Mouse (Mus musculus): ENCODE measurements around the gene Kcne3.

The Kcne3 gene

DNA sequence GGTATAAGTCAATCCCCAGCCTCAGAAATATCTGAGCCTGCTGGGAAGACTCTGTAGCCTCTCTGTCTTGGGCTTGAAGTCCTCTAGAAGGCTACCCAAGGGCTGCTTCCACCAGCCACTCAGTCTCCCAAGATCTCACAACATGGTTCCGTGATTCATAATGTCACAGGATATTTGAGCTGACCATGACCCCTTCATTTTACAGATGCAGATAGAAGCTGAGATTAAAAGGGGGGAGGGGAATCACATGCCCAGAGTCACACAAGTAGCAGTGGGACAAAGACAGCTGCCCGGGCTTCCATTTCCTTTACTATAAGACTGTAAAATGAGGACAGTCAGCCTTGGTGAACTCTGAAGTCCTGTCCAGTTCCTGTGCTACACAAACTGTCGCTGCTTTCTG is 5.3 kb downstream of the Kcne3 start:
- no peak for DNase-seq (ENCODE audit: low spot score in 2 of 2)

DNA sequence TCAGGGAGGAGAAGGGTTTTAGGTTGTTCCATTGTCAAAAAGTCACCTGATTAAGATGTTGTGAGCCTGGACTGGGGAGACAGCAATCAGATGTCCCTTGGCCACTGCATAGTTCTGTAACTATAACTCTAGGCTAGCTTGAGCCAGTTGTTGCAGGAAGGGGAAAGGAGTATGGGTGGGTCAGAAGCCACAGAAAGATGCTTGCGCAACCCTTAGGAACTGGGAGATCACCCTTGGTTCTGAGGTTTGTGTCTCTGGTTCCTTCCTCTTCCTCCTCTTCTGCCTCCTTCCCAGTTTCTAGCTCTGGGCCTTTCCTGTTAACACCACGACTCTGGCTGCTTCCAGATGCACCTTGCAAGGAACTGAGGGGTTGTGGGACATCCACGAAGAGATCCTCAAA is 6.1 kb downstream of the Kcne3 start:
- no peak for DNase-seq (ENCODE audit: low spot score in 2 of 2)

DNA sequence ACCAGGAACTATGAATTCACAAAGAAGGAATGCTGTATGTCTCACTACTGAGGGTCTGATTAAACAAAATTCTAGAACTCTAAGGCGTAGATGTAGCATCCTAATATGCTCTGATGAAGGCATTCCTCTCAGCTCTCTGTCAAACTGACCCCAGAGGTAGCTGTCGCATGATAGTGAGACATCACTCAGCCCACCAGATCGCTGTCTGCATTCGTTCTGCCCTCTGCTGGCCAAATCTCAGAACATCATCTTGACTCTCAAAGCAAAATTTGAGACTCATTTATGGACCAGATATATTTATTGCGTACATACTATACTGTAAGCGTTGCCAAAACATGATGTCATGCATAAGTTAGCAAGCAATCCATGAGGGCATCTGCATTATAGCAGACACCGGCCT is 11.3 kb downstream of the Kcne3 start:
- DNase-seq (ENCODE audit: low spot score in 2 of 2): no peak

DNA sequence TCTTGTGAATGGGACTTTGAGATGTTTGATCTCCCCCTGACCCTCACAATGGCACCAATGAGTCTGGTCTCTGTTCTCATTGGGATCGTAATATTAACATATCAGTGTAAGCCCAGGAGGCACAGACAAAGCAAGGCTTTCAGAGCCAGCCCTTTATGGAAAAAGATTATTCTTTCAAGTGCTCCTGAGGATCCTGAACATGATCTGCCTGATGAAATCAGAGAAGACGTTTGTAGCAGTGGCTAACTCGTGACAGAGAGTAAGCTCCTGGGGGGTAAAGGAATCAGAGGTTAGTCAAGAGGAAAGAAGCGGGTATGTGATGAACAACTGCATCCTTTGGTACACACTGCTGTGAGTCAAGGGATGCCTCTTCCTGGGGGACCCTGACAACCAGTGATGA is 13.9 kb downstream of the Kcne3 start:
- no peak for DNase-seq (ENCODE audit: low spot score in 2 of 2)

DNA sequence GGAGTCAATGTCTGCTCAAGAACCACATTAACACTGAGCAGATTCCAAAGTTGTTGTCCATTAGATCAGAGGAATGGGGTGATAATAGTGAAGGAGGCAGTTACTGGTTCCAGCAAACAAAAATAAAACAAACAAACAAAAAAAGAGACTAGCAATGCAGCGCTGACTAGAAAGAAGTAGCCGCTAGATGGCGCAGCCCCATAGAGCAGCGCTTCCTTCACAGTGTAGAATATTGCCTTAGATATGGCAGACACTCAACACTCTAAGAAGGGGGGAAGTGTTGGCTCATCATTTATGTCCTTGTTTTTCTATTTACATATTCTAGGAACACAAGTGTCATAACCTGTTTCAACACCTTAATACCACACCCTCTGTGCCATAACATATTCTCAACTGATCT is 14.5 kb downstream of the Kcne3 start:
- no peak for DNase-seq (ENCODE audit: low spot score in 2 of 2)

DNA sequence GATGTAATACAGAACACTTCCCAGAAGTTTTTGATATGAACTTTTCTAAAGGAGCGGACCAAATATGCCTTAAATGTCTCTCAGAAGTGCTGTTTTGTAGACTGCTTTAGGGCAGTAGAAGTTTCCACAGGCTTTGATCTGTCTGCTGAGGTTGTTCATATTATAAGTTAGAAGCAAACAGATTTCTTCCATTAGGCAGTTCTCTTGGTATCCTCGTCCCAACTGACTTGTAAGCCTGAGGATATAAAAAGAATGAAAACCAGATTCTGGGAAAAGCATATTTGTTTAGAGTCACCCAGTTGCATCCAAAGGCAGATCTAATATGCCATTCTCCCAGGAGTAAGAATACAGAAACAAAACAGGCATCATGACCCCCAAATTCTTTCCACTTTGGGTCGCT is 24.9 kb downstream of the Kcne3 start:
- no peak for DNase-seq (ENCODE audit: low spot score in 2 of 2)

DNA sequence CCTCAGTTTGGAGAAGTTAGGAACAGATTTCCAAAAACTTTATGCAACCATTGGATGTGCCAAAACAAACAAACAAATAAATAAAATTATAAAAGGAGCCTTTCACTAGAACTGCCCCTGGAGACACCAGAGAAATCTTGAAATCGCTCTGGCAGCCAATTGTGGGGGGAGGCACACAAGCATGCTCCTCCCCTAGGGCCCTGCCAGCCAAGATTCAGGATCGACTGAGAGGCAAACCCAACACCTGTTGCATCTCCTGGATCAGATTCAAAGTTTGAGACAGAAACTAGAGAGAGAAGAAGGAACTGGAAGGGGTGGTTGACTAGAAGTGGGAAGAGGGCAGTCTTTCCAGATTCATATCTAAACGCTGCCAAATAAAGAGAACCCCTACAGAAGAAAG is 27.3 kb downstream of the Kcne3 start:
- DNase-seq (ENCODE audit: low spot score in 2 of 2): no peak

DNA sequence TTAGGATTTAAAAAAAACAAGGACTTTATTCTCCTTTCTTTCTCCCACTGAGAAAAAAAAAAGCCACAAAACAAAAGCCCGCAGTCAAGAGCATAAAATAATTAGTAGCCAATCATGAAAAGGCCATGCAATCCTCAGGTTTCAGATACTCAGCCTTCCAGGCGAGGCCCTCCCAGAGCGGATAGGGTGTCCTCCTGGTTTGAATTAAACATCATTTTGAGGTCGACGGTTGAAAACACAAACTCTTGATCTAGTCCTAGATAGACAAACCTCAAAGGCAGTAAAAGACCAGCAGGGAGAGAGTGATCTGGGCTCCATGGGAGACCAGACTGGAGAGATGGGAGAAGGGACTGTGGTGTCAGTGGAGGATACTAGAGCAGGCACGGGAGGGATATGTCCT is 28.6 kb downstream of the Kcne3 start:
- no peak for DNase-seq (ENCODE audit: low spot score in 2 of 2)

DNA sequence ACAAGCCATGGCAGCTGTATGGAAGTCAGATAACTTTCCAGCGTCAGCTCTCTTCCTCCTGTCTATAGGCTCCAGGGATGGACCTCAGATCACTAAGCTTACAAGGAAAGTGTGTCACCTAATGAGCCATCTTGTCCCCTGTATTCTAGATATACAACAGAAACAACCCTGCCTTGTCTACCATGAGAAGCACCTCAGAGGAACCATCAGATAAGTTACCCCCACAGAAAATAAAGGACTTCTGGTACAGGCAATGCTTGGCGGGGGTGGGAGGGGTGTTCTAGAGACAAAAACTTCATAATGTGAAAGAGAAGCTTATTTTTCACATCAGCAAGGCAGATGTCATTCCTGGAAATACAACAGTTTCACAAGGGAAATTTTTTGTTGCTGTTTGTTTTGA is 29.8 kb downstream of the Kcne3 start:
- no peak for DNase-seq (ENCODE audit: low spot score in 2 of 2)

DNA sequence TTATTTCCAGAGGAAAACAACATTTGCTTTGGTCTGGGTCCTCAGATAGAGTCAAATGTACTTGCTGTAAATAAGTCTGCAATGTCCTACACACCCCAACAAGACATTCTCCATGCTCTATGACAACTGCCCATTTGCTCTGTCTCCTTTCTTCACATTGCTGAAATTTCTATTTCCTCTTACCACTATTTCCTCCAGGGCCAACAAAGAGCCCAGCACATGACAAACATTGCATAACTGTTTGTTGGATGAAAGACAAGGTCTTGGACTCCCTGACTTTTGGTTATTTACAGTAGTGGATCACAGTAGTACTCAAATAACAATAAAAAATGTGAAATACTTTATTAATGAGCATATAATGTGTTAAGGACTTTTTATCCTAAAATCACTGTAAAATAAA is 31.6 kb downstream of the Kcne3 start:
- DNase-seq (ENCODE audit: low spot score in 2 of 2): no peak

DNA sequence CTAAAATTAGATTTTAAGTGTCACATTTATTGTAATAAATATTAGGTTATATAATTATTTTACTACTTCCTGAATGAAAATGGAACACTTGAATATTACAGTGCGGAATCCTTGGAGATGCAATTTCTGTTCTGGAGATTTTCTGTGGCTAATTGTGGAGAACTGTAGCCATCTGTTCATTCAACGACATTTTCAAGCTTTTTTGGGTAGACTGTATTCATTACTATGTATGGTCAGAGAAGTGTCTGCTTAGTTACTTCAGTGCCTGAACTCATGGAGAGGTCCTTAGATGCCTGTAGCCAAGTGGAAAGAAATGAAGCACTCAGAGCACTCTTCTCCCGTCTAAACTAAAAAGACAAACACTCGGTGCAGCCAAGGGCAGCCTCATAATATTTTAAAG is 38.0 kb downstream of the Kcne3 start:
- no peak for DNase-seq (ENCODE audit: low spot score in 2 of 2)

DNA sequence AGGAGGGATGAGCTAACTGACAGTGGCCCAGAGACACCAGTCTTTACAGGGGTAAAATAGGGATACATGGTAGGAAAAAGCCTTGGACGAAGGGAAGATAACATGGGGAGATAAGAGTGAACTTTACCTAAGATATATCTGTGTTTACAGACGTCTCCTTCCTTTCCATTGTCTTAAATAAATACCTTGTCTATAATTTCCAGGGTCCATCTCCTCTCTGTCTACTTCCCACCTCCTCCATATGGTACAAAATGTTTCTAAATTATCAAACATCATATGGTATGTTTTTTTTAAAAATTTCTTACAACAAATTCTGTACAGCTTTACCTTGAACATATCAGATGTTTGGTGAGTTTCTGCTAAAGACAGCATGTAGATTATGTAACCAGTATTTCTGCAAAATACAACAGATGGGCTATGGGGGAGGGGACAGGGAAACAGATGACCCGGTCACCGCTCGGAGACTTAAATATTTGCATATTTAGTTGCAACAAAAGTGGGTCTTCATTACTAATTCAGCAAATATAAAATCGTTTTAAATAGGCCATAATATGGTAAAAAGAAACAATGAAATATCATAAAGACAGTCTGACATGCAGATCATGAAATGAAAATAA is 38.9 kb downstream of the Kcne3 start:
- no peak for DNase-seq (ENCODE audit: low spot score in 2 of 2)

DNA sequence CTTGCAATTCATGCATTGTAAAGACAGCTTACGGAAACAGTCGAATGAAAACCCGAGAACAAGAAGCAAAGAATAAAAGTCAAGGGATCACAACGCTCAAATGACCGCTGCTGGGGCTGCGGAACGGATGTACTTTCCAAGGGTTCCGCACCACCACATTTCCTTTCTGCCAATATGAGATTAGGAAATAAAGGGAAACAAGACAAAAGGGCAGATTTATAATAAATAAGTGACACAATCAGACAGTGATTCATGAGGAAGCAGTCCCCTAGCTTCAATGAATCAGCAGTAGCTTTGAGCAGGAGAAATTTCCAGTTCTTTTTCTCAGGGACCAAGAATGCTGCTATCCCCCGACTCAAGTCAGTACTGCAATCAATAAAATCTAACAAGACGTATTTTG is 39.7 kb downstream of the Kcne3 start:
- no peak for DNase-seq (ENCODE audit: low spot score in 2 of 2)

DNA sequence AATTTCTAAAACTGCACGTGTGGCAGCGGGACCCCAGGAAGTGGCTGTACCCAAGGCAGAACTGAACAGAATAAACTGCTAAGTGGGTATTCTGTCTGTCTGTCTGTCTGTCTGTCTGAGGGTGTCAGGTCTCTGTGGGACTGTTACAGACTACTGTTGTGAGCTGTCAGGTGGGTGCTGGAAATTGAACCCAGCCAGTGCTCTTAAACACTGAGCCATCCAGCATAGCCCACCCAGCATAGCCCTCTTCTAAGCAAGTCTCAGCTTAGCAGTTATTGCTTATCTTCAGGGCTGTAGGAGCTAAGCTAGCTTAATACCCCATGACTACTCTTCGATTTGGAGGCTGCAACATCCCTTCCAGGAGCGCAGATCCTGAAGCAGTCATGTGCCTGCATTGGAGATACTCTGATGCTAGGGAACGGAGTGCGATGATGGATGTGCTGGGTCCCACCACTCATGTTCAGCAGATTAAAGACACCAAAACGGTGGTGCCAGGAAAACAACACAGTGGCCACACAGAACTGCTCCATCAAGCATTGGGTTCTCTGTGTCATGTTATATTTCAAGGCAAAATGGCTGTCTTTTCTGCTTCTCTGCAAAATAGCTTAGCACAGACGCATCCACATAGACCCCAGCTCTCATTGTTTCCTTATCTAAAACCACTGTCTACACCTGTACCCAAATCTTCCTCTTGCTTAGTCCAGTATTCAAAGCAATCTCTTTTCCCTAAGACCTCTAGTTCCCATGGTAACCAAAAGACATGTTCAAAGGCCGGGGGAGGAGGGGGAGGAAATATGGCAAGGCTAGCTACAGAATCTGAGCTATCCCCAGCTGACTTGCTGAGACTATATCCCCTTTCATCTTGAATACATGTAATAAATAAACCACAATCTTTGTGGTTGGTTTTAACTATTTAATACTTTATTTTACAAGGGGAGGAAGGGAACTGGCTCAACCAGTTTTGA is 40.6 kb downstream of the Kcne3 start:
- DNase-seq (ENCODE audit: low spot score in 2 of 2): no peak

DNA sequence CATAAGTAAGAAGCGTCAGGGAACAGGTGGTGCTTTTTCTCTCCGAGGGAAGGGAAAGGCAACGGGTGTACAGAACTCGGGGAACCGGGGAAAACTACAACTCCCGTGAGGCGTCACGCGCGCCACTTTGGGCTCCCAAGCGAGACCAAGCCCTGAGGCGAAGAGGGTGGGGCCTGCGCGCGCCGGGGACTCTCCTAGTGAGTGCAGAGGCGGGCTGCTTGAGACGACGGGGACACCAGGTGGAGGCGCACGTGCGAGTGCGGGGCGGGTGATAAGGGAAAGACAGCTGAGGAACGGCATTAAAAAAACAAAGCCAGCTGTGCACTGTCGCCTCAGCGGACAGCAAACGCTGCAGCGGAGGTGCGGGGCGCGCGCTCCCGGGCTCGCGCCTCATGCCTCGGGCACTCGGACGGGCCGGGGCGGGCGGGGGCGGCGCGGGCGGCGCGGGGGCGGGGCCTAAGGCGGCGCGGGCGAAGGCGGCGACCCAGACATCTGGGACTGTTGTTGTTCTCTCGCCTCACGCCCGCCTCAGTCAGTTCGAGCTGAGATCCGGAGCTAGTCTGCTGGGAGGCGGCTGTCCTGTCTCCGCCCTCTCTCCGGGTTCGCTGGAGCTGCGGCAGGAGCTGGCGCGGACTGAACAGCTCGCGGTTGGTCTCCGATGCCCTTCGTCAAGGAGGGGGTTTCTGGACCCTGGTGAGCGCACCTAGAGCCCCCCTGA is 51.0 kb downstream of the Kcne3 start, which contains the start of gene Pgm2l1:
Gene Pgm2l1, plus strand, starts transcription at position 237 of the 718 bp plus-strand sequence.
- peak; percentile 97 for DNase-seq (ENCODE audit: low spot score in 2 of 2)

DNA sequence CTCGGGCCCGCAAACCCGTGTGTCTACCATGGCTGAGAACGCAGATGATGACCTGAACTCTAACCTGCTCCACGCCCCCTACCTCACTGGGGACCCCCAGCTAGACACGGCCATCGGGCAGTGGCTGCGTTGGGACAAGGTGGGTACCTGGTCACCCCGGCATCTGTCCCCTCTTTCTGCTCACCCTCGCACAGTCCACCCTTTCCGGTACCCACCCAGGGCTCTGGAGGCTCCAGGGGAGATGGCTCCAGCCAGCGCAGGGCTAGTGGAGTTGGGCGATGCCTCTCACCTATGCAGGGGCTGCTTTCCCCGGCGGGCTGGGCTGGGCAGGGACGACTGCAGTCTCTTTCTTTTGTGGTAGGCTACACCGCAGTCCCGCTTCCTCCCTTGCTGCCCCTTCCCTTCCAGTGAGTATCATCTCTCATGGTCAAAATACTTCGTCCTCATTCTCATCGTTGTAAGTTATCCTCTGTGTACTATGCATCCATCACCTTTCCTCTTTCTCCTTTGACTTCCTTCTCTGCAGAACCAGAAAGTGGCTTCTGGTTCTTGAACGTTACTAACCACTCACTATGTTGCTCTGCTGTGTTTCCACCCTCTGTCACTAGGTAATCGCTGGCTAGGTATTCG is 51.7 kb downstream of the Kcne3 start:
- no peak for DNase-seq (ENCODE audit: low spot score in 2 of 2)

DNA sequence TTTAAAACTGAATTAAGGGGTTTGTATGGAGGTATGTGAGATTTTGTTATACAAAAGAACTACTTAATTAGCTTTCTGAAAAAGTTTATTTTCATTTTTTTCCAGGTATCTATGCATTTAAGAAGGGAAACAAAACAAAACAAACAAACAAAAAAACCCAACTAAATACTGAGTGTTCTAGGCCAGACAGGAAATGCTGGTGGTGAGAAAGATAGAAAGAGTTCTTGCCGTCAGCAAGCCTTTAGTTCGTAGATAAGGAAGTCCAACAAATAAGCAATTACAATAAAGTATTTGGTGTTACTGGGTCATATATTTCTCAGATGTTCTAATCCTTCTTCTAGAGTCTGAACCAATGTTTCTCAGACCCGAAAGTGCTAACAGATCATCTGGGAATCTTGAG is 52.7 kb downstream of the Kcne3 start:
- DNase-seq (ENCODE audit: low spot score in 2 of 2): no peak

DNA sequence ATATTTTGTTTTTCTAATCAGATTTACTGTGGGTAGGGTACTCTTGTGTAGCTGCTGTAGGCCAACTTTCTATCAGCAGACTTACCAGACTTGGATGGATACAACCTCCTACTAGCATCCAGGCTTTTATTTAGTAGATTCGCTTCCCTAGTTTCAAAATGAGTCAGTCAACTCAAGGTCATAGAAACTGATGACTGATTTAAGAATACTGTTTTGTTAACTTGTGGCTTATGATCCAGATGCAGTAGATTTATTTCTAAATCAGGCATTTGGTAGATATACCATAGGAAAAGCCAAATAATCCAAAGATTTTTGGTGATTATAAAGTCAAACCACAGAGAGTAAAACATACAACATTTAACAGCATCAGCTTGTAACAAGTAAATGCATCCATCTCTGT is 54.3 kb downstream of the Kcne3 start:
- no peak for DNase-seq (ENCODE audit: low spot score in 2 of 2)

DNA sequence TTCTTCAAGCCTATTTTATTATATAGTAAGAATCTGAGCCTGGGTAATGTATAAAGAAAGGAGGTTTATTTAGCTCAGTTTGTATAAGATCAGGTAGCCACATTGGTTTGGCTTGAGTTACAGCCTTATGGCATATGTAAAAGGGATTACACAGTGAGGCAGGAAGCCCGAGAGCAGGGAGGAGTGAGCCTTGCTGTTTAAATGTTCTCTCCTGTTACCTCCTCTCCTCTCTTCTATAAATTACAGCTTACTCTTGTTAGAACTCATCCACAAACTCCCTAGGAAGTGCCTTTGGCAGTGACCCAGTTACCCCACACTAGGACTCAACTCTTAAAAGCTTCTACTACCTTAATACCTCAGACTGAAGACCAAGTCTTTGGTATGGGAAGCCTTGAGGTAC is 55.4 kb downstream of the Kcne3 start:
- DNase-seq (ENCODE audit: low spot score in 2 of 2): no peak

DNA sequence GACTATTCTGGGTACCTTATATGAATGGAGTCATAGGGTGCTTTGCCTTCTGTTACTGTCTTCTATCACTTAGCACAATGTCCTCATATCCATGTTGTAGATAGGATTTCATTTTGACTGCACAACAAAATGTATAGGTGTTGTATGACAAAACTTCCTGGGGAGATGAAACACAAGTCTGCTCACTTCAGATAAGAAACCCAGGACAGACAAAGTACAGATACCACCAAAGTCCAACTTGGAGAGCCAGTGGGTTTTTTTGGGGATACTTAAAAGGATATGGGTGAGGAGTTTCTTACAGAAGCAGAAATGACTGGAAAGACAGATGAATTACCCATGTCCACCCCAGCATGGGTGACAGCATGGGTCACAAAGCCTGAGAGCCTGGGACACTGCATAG is 57.4 kb downstream of the Kcne3 start:
- no peak for DNase-seq (ENCODE audit: low spot score in 2 of 2)
